12 mouse cellular contexts compared by ENCODE assay signal in the genomic region with DNA sequence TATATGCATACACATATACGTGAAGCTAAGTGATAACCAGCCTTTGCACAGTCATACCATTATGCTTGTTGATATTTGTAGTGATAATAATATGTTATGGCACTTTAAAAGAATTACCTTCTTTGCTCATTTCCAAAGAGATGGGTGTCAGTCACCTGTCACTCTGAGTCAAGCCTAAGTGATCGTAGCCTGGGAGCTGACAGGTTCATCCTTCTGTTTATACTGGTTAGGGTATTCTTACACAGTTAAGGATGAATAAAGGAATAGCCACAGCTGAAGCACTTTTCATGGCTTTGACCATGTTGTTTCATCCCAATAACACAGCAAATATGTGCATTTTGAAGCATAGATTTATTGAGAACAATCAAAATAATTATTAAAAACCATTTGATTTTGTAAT. TPM values are rescaled to one million over a fixed set of nuclear protein-coding genes. Genes with fewer than 3 reads are reported as not detected.
A peak's percentile ranks its signal among the peaks of the same experiment; 100 is the strongest.
DNase-seq lines count a peak whose midpoint lies in the region; ATAC-seq lines count a peak whose summit lies in the region.
"Had no signal": no experiment of that assay in that cellular context is flagged by ENCODE, and none has a peak within 500 bp of the region (broad histone marks: within the 10 kb centered on the region; RNA-seq: fewer than 3 reads in every experiment).

No protein-coding gene starts in this region.

- H3K4me3 ChIP-seq in heart, embryonic 13.5 days: peak overlapping the region; percentile 76
- H3K4me3 ChIP-seq in embryonic facial prominence, embryonic 11.5 days (ENCODE audit: low read depth, low read length): peak overlapping the region; percentile 71
- H3K4me3 ChIP-seq in hindbrain, embryonic 12.5 days: peak overlapping the region; percentile 51
- peak overlapping the region; percentile 70 for H3K4me3 ChIP-seq in midbrain, embryonic 14.5 days (replicated peaks; ENCODE audit: low read depth, low read length)

- intact Hi-C loops in heart, postnatal 10 days (cut with DNase I): loop anchor here (2.0 to 5.0 kb wide), 3 partner anchors 725 to 1585 kb away; no protein-coding TSS in a partner anchor

- peak overlapping the region; percentile 78 for H3K9ac ChIP-seq in heart, embryonic 13.5 days
- H3K9ac ChIP-seq in embryonic facial prominence, embryonic 11.5 days (replicated peaks; ENCODE audit: low read length): peak overlapping the region; percentile 47; the same call in 1 of the 2 replicates
- H3K9ac ChIP-seq in hindbrain, embryonic 12.5 days: peak overlapping the region; percentile 63; the same call in 1 of the 2 replicates
- peak overlapping the region; percentile 78 for H3K9ac ChIP-seq in midbrain, embryonic 14.5 days (replicated peaks; ENCODE audit: low read length)

- no peaks in the 10 kb centered on the region for H3K36me3 ChIP-seq in heart, embryonic 13.5 days
- H3K36me3 ChIP-seq in embryonic facial prominence, embryonic 11.5 days (replicated peaks; ENCODE audit: control insufficient read depth, insufficient read depth, low read depth, low read length): no peaks in the 10 kb centered on the region
- H3K36me3 ChIP-seq in hindbrain, embryonic 12.5 days: no peaks in the 10 kb centered on the region
- H3K36me3 ChIP-seq in midbrain, embryonic 14.5 days (ENCODE audit: control insufficient read depth, insufficient read depth, low read length): no peaks in the 10 kb centered on the region

- peak overlapping the region; percentile 75 for H3K4me2 ChIP-seq in heart, embryonic 13.5 days
- peak overlapping the region; percentile 58 for H3K4me2 ChIP-seq in embryonic facial prominence, embryonic 11.5 days (ENCODE audit: low read depth, low read length)
- peak overlapping the region; percentile 59 for H3K4me2 ChIP-seq in hindbrain, embryonic 12.5 days (replicated peaks)
- H3K4me2 ChIP-seq in midbrain, embryonic 14.5 days (ENCODE audit: low read length): peak overlapping the region; percentile 55

- ATAC-seq in heart, embryonic 13.5 days (ENCODE audit: extremely low read depth, insufficient number of reproducible peaks, low FRiP score, low TSS enrichment): no peak
- ATAC-seq in embryonic facial prominence, embryonic 11.5 days (replicated peaks; ENCODE audit: insufficient number of reproducible peaks, low FRiP score, low TSS enrichment, low read depth): no peak
- ATAC-seq in hindbrain, embryonic 12.5 days (ENCODE audit: low FRiP score): no peak
- no peak for ATAC-seq in midbrain, embryonic 14.5 days (ENCODE audit: low FRiP score, low TSS enrichment)
- no peak for ATAC-seq in granulocyte monocyte progenitor cell, adult 5-6 weeks (replicated peaks; ENCODE audit: poor library complexity, severe bottlenecking)
- ATAC-seq: CD4-positive, CD25-positive, alpha-beta regulatory T cell, adult 4 months had no signal

- H3K4me1 ChIP-seq in heart, embryonic 13.5 days: peaks cover 33% of the 10 kb centered on the region
- no peaks in the 10 kb centered on the region for H3K4me1 ChIP-seq in embryonic facial prominence, embryonic 11.5 days (ENCODE audit: control insufficient read depth, insufficient read depth, low read length)
- peaks cover 16% of the 10 kb centered on the region for H3K4me1 ChIP-seq in hindbrain, embryonic 12.5 days
- H3K4me1 ChIP-seq in midbrain, embryonic 14.5 days (ENCODE audit: control insufficient read depth, insufficient read depth, low read length): peaks cover 22% of the 10 kb centered on the region

- WGBS in heart, embryonic 13.5 days: 41% methylated on average over 2 of the region's 2 CpGs
- WGBS in embryonic facial prominence, embryonic 11.5 days: 25% methylated on average over 2 of the region's 2 CpGs
- 26% methylated on average over 2 of the region's 2 CpGs for WGBS in hindbrain, embryonic 12.5 days
- 3% methylated on average over 2 of the region's 2 CpGs for WGBS in midbrain, embryonic 14.5 days

- no peak for DNase-seq in heart, postnatal 10 days
- DNase-seq in embryonic facial prominence, embryonic 11.5 days (ENCODE audit: low spot score): no peak
- peak; percentile 59 for DNase-seq in midbrain, embryonic 14.5 days
- DNase-seq in adrenal gland, adult 18-20 months (ENCODE audit: low spot score in 2 of 2): no peak
- no peak for DNase-seq in spleen, adult 12 weeks (ENCODE audit: low spot score)
- DNase-seq: thymus, postnatal 4 days had no signal

- no peaks in the 10 kb centered on the region for H3K9me3 ChIP-seq in heart, embryonic 13.5 days
- no peaks in the 10 kb centered on the region for H3K9me3 ChIP-seq in embryonic facial prominence, embryonic 11.5 days (replicated peaks; ENCODE audit: control insufficient read depth, low read length)
- H3K9me3 ChIP-seq in hindbrain, embryonic 12.5 days (replicated peaks): no peaks in the 10 kb centered on the region
- no peaks in the 10 kb centered on the region for H3K9me3 ChIP-seq in midbrain, embryonic 14.5 days (ENCODE audit: control insufficient read depth, low read length)

- H3K27ac ChIP-seq in heart, embryonic 13.5 days (replicated peaks): no peak overlapping the region
- no peak overlapping the region for H3K27ac ChIP-seq in embryonic facial prominence, embryonic 11.5 days (replicated peaks; ENCODE audit: low read depth, low read length)
- 0 out of 2 replicates have a peak overlapping the region, but pooled peaks have one; percentile 85 for H3K27ac ChIP-seq in hindbrain, embryonic 12.5 days
- H3K27ac ChIP-seq in midbrain, embryonic 14.5 days (replicated peaks; ENCODE audit: low read depth, low read length): peak overlapping the region; percentile 88

- H3K27me3 ChIP-seq in heart, embryonic 13.5 days (replicated peaks): 0 out of 2 replicates have a peak, but pooled peaks cover 2% of the 10 kb centered on the region
- H3K27me3 ChIP-seq in embryonic facial prominence, embryonic 11.5 days (ENCODE audit: control insufficient read depth, insufficient read depth, low read length): no peaks in the 10 kb centered on the region
- peaks cover 3% of the 10 kb centered on the region; the same call in 1 of the 2 replicates for H3K27me3 ChIP-seq in hindbrain, embryonic 12.5 days
- no peaks in the 10 kb centered on the region for H3K27me3 ChIP-seq in midbrain, embryonic 14.5 days (ENCODE audit: control insufficient read depth, insufficient read depth, low read length)

RNA-seq across cellular contexts. Expression of gene Flrt3, which starts 1.5 kb away (rescaled TPM):
- 22.0 and 22.6 TPM in 2 replicates for polyA plus RNA-seq in heart, embryonic 13.5 days (2015; fragmentation: Nextera tagmentation; extraction: Ambion mirVana)
- total RNA-seq in heart, postnatal 10 days (2021): under 1 TPM; 0.69 to 0.87 TPM
- 111 and 117 TPM in 2 replicates for polyA plus RNA-seq in embryonic facial prominence, embryonic 11.5 days (2014; fragmentation: Nextera tagmentation; extraction: Ambion mirVana)
- polyA plus RNA-seq in hindbrain, embryonic 12.5 days (2016; fragmentation: Nextera tagmentation; extraction: Ambion mirVana): 44.3 and 47.6 TPM in 2 replicates
- polyA plus RNA-seq in midbrain, embryonic 14.5 days (2014; fragmentation: Nextera tagmentation; extraction: Ambion mirVana): 39.5 and 62.5 TPM in 2 replicates
- total RNA-seq in granulocyte monocyte progenitor cell, adult 5-6 weeks (2014; fragmentation: Nextera tagmentation): not detected in 2 replicates
- not detected in 2 replicates for total RNA-seq in granulocyte monocyte progenitor cell, adult 5-6 weeks (2017)
- total RNA-seq in adrenal gland, adult 18-20 months (2021): 1 to 10 TPM; 5.2 to 8.7 TPM
- total RNA-seq: common myeloid progenitor, adult 5-6 weeks; neutrophil, adult 5-6 weeks had no signal

Comparison
In these comparisons a context has a peak if more than half of its experiments do, and no peak if none do; other contexts are left out.
1. H3K27ac ChIP-seq: peak in hindbrain, embryonic 12.5 days (single experiment) and midbrain, embryonic 14.5 days (single experiment); none in heart, embryonic 13.5 days (single experiment) and embryonic facial prominence, embryonic 11.5 days (single experiment).
2. Peak in every context shown above with its lines, with median percentiles within 50 percentile points of each other: H3K4me2 ChIP-seq, H3K4me3 ChIP-seq and H3K9ac ChIP-seq.